Mouse (Mus musculus) forebrain, embryonic 13.5 days (tissue): Measurements from ENCODE around the gene Gm28372. TPM values are rescaled to one million over a fixed set of nuclear protein-coding genes. Genes with fewer than 3 reads are reported as not detected.

Experiments
- polyA plus RNA-seq: library from polyadenylated mRNA; unstranded; fragments of >200 nt; fragmentation: Nextera tagmentation; extraction: Ambion mirVana; gene quantifications from 2 replicates; pipeline ENCODE4 v1.2.1, GENCODE M21; 2015

Gm28372 gene
- polyA plus RNA-seq, 1 experiment from 2014 or later = 0.09 TPM

Other genes starting within 250 kb of the Gm28372 start
- gene Snrpb, start 225.8 kb upstream of the Gm28372 start, polyA plus RNA-seq = 590 and 601 TPM in 2 replicates
- not detected in 2 replicates for gene Tmc2, start 210.0 kb upstream of the Gm28372 start, polyA plus RNA-seq
- gene Nop56, start 130.8 kb upstream of the Gm28372 start, polyA plus RNA-seq = 288 and 308 TPM in 2 replicates
- 153 and 172 TPM in 2 replicates for gene Idh3b, start 120.7 kb upstream of the Gm28372 start, polyA plus RNA-seq
- 2.1 and 2.6 TPM in 2 replicates for gene Ebf4, start 110.1 kb upstream of the Gm28372 start, polyA plus RNA-seq
- gene Cpxm1, start 7.7 kb upstream of the Gm28372 start, polyA plus RNA-seq = 11.8 and 12.3 TPM in 2 replicates
- gene 1700020A23Rik, start within 50 bp of the Gm28372 start, polyA plus RNA-seq = 0.25 and 0.48 TPM in 2 replicates
- not detected in 2 replicates for gene Tmem239, start 1.2 kb downstream of the Gm28372 start, polyA plus RNA-seq
- gene Vps16, start 19.1 kb downstream of the Gm28372 start, polyA plus RNA-seq = 125 and 130 TPM in 2 replicates
- 9.0 and 10.2 TPM in 2 replicates for gene Pced1a, start 19.5 kb downstream of the Gm28372 start, polyA plus RNA-seq
- 120 and 122 TPM in 2 replicates for gene Ptpra, start 45.0 kb downstream of the Gm28372 start, polyA plus RNA-seq
- gene Mrps26, start 158.5 kb downstream of the Gm28372 start, polyA plus RNA-seq = 73.3 and 82.9 TPM in 2 replicates
- not detected in 2 replicates for gene Oxt, start 170.9 kb downstream of the Gm28372 start, polyA plus RNA-seq
- gene Avp, start 177.3 kb downstream of the Gm28372 start, polyA plus RNA-seq = 1.2 and 1.8 TPM in 2 replicates
- 14.7 and 14.8 TPM in 2 replicates for gene Fastkd5, start 224.8 kb downstream of the Gm28372 start, polyA plus RNA-seq
- 13.0 and 15.5 TPM in 2 replicates for gene Ubox5, start 224.8 kb downstream of the Gm28372 start, polyA plus RNA-seq
- gene Lzts3, start 237.6 kb downstream of the Gm28372 start, polyA plus RNA-seq = 5.0 and 5.8 TPM in 2 replicates